29 mouse cellular contexts compared by ENCODE assay signal in the genomic region with DNA sequence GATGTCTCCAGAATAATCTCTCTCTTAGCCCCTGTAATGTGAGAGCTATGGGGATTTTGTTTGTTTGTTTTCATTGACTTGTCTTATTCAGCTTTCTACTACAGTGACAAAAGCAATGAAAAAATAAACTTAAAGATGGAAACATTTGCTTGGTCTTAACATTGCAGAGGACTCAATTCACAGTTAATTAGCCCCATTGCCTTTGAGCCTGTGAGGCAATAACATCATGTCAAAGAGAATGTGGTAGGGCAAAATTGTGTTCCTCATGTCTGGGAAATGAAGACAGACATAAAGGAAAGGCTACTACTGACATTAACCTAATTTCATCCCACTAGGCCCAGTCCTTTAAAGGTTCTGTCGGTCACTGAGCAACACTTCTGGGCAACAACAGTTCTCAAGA.
"Had no signal": no experiment of that assay in that cellular context is flagged by ENCODE, and none has a peak within 500 bp of the region (broad histone marks: within the 10 kb centered on the region; RNA-seq: fewer than 3 reads in every experiment).

No protein-coding gene starts in this region.

- H3K4me1 ChIP-seq: embryonic facial prominence, embryonic 10.5 days; embryonic facial prominence, embryonic 12.5 days; embryonic facial prominence, embryonic 13.5 days; embryonic facial prominence, embryonic 15.5 days; forebrain, embryonic 10.5 days; forebrain, embryonic 12.5 days; forebrain, embryonic 13.5 days; forebrain, embryonic 15.5 days had no signal

- ATAC-seq: forebrain, embryonic 13.5 days; forebrain, embryonic 14.5 days; forebrain, embryonic 15.5 days; forebrain, embryonic 16.5 days; forebrain, postnatal 0 days had no signal

- H3K27me3 ChIP-seq: embryonic facial prominence, embryonic 12.5 days; embryonic facial prominence, embryonic 13.5 days; embryonic facial prominence, embryonic 15.5 days; forebrain, embryonic 12.5 days; forebrain, embryonic 13.5 days; forebrain, embryonic 15.5 days had no signal

- H3K9me3 ChIP-seq: embryonic facial prominence, embryonic 10.5 days; embryonic facial prominence, embryonic 12.5 days; embryonic facial prominence, embryonic 13.5 days; embryonic facial prominence, embryonic 15.5 days; forebrain, embryonic 10.5 days; forebrain, embryonic 12.5 days; forebrain, embryonic 13.5 days; forebrain, embryonic 15.5 days had no signal

- H3K4me2 ChIP-seq: embryonic facial prominence, embryonic 12.5 days; embryonic facial prominence, embryonic 13.5 days; embryonic facial prominence, embryonic 15.5 days; forebrain, embryonic 12.5 days; forebrain, embryonic 13.5 days; forebrain, embryonic 15.5 days had no signal

- DNase-seq: cerebellum, adult 2 months; cerebellum, adult 8-10 months; cerebellum, adult 9-10 months; cerebellum, adult 9-11 months; cerebellum, postnatal 10 days; cerebellum, postnatal 14 days; cerebellum, postnatal 25 days; cerebellum, postnatal 36 days; embryo, embryonic 11 days; forebrain, postnatal 0 days; gastrocnemius, adult 2 months; gastrocnemius, postnatal 10 days; gastrocnemius, postnatal 14 days; gastrocnemius, postnatal 25 days; gastrocnemius, postnatal 36 days; heart, adult 11 months; heart, adult 18-20 months; heart, adult 2 months had no signal

- H3K4me3 ChIP-seq: embryonic facial prominence, embryonic 10.5 days; embryonic facial prominence, embryonic 12.5 days; embryonic facial prominence, embryonic 13.5 days; embryonic facial prominence, embryonic 15.5 days; erythroblast, embryonic 14.5 days; forebrain, embryonic 10.5 days; forebrain, embryonic 12.5 days; forebrain, embryonic 13.5 days; forebrain, embryonic 15.5 days; gastrocnemius, adult 2 months; heart, adult 2 months had no signal

- H3K9ac ChIP-seq: embryonic facial prominence, embryonic 12.5 days; embryonic facial prominence, embryonic 13.5 days; embryonic facial prominence, embryonic 15.5 days; forebrain, embryonic 12.5 days; forebrain, embryonic 13.5 days; forebrain, embryonic 15.5 days; forebrain, postnatal 0 days had no signal

- H3K27ac ChIP-seq: embryonic facial prominence, embryonic 10.5 days; embryonic facial prominence, embryonic 12.5 days; embryonic facial prominence, embryonic 13.5 days; embryonic facial prominence, embryonic 15.5 days; forebrain, embryonic 10.5 days; forebrain, embryonic 12.5 days; forebrain, embryonic 13.5 days; forebrain, embryonic 15.5 days; gastrocnemius, adult 2 months; heart, adult 2 months had no signal

- H3K36me3 ChIP-seq: embryonic facial prominence, embryonic 10.5 days; embryonic facial prominence, embryonic 12.5 days; embryonic facial prominence, embryonic 13.5 days; embryonic facial prominence, embryonic 15.5 days; forebrain, embryonic 10.5 days; forebrain, embryonic 12.5 days; forebrain, embryonic 15.5 days had no signal
